19 mouse cellular contexts compared by ENCODE assay signal in the genomic region with DNA sequence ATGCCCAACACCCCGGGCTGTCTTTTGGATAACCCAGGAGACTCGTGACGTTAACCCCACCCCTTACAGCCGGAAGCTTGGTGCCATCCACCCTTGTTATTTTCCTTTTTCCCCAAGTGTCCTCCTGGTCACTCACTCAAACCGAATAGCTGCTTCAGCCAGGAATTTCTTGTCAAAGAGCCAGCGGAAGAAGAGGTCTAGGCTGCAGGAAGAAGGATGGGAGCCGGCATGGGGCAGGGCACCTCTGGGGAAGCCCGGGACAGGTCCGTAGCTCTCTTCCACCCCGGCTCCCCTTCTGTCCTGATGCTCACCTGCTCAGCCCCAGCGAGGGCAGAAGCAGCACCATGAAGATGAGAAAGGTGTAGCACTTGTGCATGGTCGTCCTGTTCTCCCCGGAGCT. TPM values are rescaled to one million over a fixed set of nuclear protein-coding genes. Genes with fewer than 3 reads are reported as not detected.
A peak's percentile ranks its signal among the peaks of the same experiment; 100 is the strongest.
DNase-seq lines count a peak whose midpoint lies in the region; TF ChIP-seq lines count a peak whose summit lies in the region.
"Had no signal": no experiment of that assay in that cellular context is flagged by ENCODE, and none has a peak within 500 bp of the region (broad histone marks: within the 10 kb centered on the region; RNA-seq: fewer than 3 reads in every experiment).

No protein-coding gene starts in this region.

- no peaks in the 10 kb centered on the region for H3K4me1 ChIP-seq in liver, adult 2 months (ENCODE audit: control insufficient read depth, insufficient read depth, low read length)
- peaks cover 0 to 26% of the 10 kb centered on the region in 2 experiments; a peak in 2 of 4 replicates for H3K4me1 ChIP-seq in ES-E14 (ENCODE audit: control insufficient read depth in 2 of 2, insufficient read depth in 2 of 2, low read length in 2 of 2, poor library complexity in 1 of 2)

- TF ChIP-seq CTCF in liver, adult 2 months (IDR thresholded peaks at IDR 0.05; ENCODE audit: low read depth, low read length), result no peak

- no peak for TF ChIP-seq POLR2A in liver, adult 2 months (IDR thresholded peaks at IDR 0.05; ENCODE audit: extremely low read depth, insufficient read depth, low read length)

- no peaks in the 10 kb centered on the region for H3K9me3 ChIP-seq in ES-E14 (ENCODE audit: control insufficient read depth, insufficient read depth, low read depth, low read length)
- H3K9me3 ChIP-seq: embryonic facial prominence, embryonic 12.5 days; forebrain, embryonic 12.5 days; heart, embryonic 10.5 days; hindbrain, embryonic 12.5 days had no signal

- H3K27ac ChIP-seq in liver, adult 2 months (replicated peaks; ENCODE audit: insufficient read depth, low read depth, low read length), result no peak overlapping the region
- no peak overlapping the region for H3K27ac ChIP-seq in ES-E14 (ENCODE audit: insufficient read depth, low read depth, low read length, poor library complexity, severe bottlenecking)
- H3K27ac ChIP-seq: embryonic facial prominence, embryonic 12.5 days; forebrain, embryonic 12.5 days; heart, embryonic 10.5 days; hindbrain, embryonic 12.5 days had no signal

- H3K79me2 ChIP-seq in liver, adult 2 months (ENCODE audit: control insufficient read depth, insufficient read depth, low read length), result no peaks in the 10 kb centered on the region

- 83% methylated on average over 13 of the region's 13 CpGs for WGBS in liver, adult 2 months

- peak overlapping the region; percentile 12; the same call in 1 of the 2 replicates for H3K4me3 ChIP-seq in liver, adult 2 months (ENCODE audit: insufficient read depth, low read depth, low read length)
- H3K4me3 ChIP-seq in ES-E14 (ENCODE audit: insufficient read depth in 1 of 2, low read depth in 1 of 2, low read length in 2 of 2, poor library complexity in 1 of 2, severe bottlenecking in 1 of 2), result peak overlapping the region; percentile 35 to 54; a peak in 2 of 4 replicates
- H3K4me3 ChIP-seq: embryonic facial prominence, embryonic 12.5 days; forebrain, embryonic 12.5 days; heart, embryonic 10.5 days; hindbrain, embryonic 12.5 days had no signal

- no peaks in the 10 kb centered on the region for H3K27me3 ChIP-seq in liver, adult 2 months (ENCODE audit: control insufficient read depth, insufficient read depth, low read length)
- H3K27me3 ChIP-seq: embryonic facial prominence, embryonic 12.5 days; forebrain, embryonic 12.5 days; hindbrain, embryonic 12.5 days had no signal

- H3K9ac ChIP-seq in liver, adult 2 months (ENCODE audit: low read depth, low read length), result no peak overlapping the region
- no peak overlapping the region for H3K9ac ChIP-seq in ES-E14 (ENCODE audit: insufficient read depth, low read depth, low read length, poor library complexity, severe bottlenecking)
- H3K9ac ChIP-seq: embryonic facial prominence, embryonic 12.5 days; forebrain, embryonic 12.5 days; hindbrain, embryonic 12.5 days had no signal

- peaks cover 3% of the 10 kb centered on the region; the same call in 1 of the 2 replicates for H3K36me3 ChIP-seq in liver, adult 2 months (ENCODE audit: control insufficient read depth, insufficient read depth, low read length)
- H3K36me3 ChIP-seq in ES-E14 (ENCODE audit: control insufficient read depth, insufficient read depth, low read length, poor library complexity, severe bottlenecking), result peaks cover 44% of the 10 kb centered on the region

- in situ Hi-C loops in ES-E14 (cut with MboI; ENCODE audit: low sequenced_read_pairs in 2 of 2, unreplicated experiment in 2 of 2), result no loop called here

- DNase-seq in liver, adult 2 months (ENCODE audit: extremely low read depth, low read depth, low spot score), result no peak
- DNase-seq in liver, result no peak
- peak; percentile 40 for DNase-seq in lung, postnatal 36 days
- DNase-seq in lung, postnatal 4 days, result no peak
- no peak for DNase-seq in ES-E14 (ENCODE audit: low read depth, low spot score)
- DNase-seq in right cerebral cortex, adult 18-20 months, result no peak
- DNase-seq: adrenal gland, adult 2 months; adrenal gland, postnatal 25 days; cerebellum, adult 18-20 months; cerebellum, postnatal 14 days; embryo, embryonic 11 days; gastrocnemius, postnatal 10 days; heart, adult 18-20 months; heart, postnatal 10 days; heart, postnatal 4 days had no signal

TF ChIP-seq in ES-E14, 5 proteins besides CTCF, POLR2A, EP300 and RAD21:
- TF ChIP-seq ZC3H11A (IDR thresholded peaks at IDR 0.05; ENCODE audit: borderline replicate concordance, low read depth, low read length) (no peak), MAFK (IDR thresholded peaks at IDR 0.05; ENCODE audit: insufficient read depth, low read depth, low read length) (no peak), HCFC1 (IDR thresholded peaks at IDR 0.05; ENCODE audit: borderline replicate concordance, insufficient read depth, low read length) (no peak), ZNF384 (IDR thresholded peaks at IDR 0.05; ENCODE audit: low read depth, low read length) (no peak), CHD2 (IDR thresholded peaks at IDR 0.05; ENCODE audit: low read depth, low read length) (no peak)

RNA-seq across cellular contexts. Expression of a gene that starts 5.5 kb away (rescaled TPM):
- 0.13 TPM in 1 of 2 replicates, not detected in the other for total RNA-seq in liver, adult 2 months (2014; rRNA removed)
- polyA plus RNA-seq in liver, adult 2 months (2012; rRNA removed), result 0.02 TPM in 1 of 2 replicates, not detected in the other
- 0.48 TPM in 1 of 2 replicates, not detected in the other for total RNA-seq in ES-E14 (2012; rRNA removed)
- total RNA-seq: heart, postnatal 10 days had no signal
- polyA plus RNA-seq: adrenal gland, adult 2 months had no signal

RNA-seq across cellular contexts. Expression of a gene that starts 21.5 kb away (rescaled TPM):
- total RNA-seq in liver, adult 2 months (2014; rRNA removed), result 86.3 and 111 TPM in 2 replicates
- 224 and 259 TPM in 2 replicates for polyA plus RNA-seq in liver, adult 2 months (2012; rRNA removed)
- total RNA-seq in ES-E14 (2012; rRNA removed), result 39.2 and 48.2 TPM in 2 replicates

RNA-seq across cellular contexts. Expression of a gene that starts 22.1 kb away (rescaled TPM):
- total RNA-seq in liver, adult 2 months (2014; rRNA removed), result 23.0 and 35.4 TPM in 2 replicates
- 98.6 and 99.2 TPM in 2 replicates for polyA plus RNA-seq in liver, adult 2 months (2012; rRNA removed)
- total RNA-seq in ES-E14 (2012; rRNA removed), result 89.1 and 139 TPM in 2 replicates
